Mouse (Mus musculus) ovary, postnatal 36 days (tissue): Measurements from ENCODE around the gene Usp9x.

ENCODE experiments used
- DNase-seq: peaks from one replicate; pipeline ENCODE4 v3.0.0; 2022; ENCODE audit warnings: low spot score, mixed read lengths

Gene Usp9x

GRCm38 (mm10) chrX:13071241-13071775 lies at the start of gene Usp9x:
Gene Usp9x (plus strand): TSS chrX:13071498.
- DNase-seq: peak; percentile 85

GRCm38 (mm10) chrX:13022547-13023310 lies 48.6 kb upstream of the Usp9x start:
- DNase-seq: no peak

- DNase-seq: no peak
Measured at GRCm38 (mm10) chrX:13024539-13025202, 46.6 kb upstream of the Usp9x start.

GRCm38 (mm10) chrX:13025286-13025685 lies 46.0 kb upstream of the Usp9x start:
- no peak for DNase-seq

GRCm38 (mm10) chrX:13028156-13028555 lies 43.1 kb upstream of the Usp9x start:
- no peak for DNase-seq

GRCm38 (mm10) chrX:13029996-13030395 lies 41.3 kb upstream of the Usp9x start:
- DNase-seq: no peak

GRCm38 (mm10) chrX:13037085-13037484 lies 34.2 kb upstream of the Usp9x start:
- DNase-seq: no peak

- DNase-seq: peak; percentile 14
Measured at GRCm38 (mm10) chrX:13039211-13039610, 32.1 kb upstream of the Usp9x start.

GRCm38 (mm10) chrX:13040391-13040790 lies 30.9 kb upstream of the Usp9x start:
- DNase-seq: no peak

- peak; percentile 91 for DNase-seq
Measured at GRCm38 (mm10) chrX:13041630-13042129, 29.6 kb upstream of the Usp9x start.

- no peak for DNase-seq
Measured at GRCm38 (mm10) chrX:13043780-13044179, 27.5 kb upstream of the Usp9x start.

- DNase-seq: no peak
Measured at GRCm38 (mm10) chrX:13044666-13045065, 26.6 kb upstream of the Usp9x start.

- DNase-seq: no peak
Measured at GRCm38 (mm10) chrX:13046893-13047435, 24.3 kb upstream of the Usp9x start.

GRCm38 (mm10) chrX:13047631-13048345 lies 23.5 kb upstream of the Usp9x start:
- DNase-seq: peak; percentile 8

GRCm38 (mm10) chrX:13054612-13055011 lies 16.7 kb upstream of the Usp9x start:
- DNase-seq: peak; percentile 10

- no peak for DNase-seq
Measured at GRCm38 (mm10) chrX:13061961-13062360, 9.3 kb upstream of the Usp9x start.

GRCm38 (mm10) chrX:13064273-13064925 lies 6.9 kb upstream of the Usp9x start:
- no peak for DNase-seq

GRCm38 (mm10) chrX:13070206-13070572 lies 1.1 kb upstream of the Usp9x start:
- no peak for DNase-seq

- peak; percentile 87 for DNase-seq
Measured at GRCm38 (mm10) chrX:13070573-13071240, 591 bp upstream of the Usp9x start.

- DNase-seq: peak; percentile 65
Measured at GRCm38 (mm10) chrX:13071776-13072460, 620 bp downstream of the Usp9x start.
